Comparison of ENCODE assay signal across 11 mouse cellular contexts in genomic region chr11:95121161-95122099, GRCm38 (mm10). TPM values are rescaled to one million over a fixed set of nuclear protein-coding genes. Genes with fewer than 3 reads are reported as not detected.
DNase-seq lines count a peak whose midpoint lies in the region; ATAC-seq lines count a peak whose summit lies in the region.
"Had no signal": no experiment of that assay in that cellular context is flagged by ENCODE, and none has a peak within 500 bp of the region (broad histone marks: within the 10 kb centered on the region; RNA-seq: fewer than 3 reads in every experiment).

No protein-coding gene starts in this region.

- H3K4me3 ChIP-seq in heart, embryonic 13.5 days: peak overlapping the region; percentile 53
- peak overlapping the region; percentile 53 for H3K4me3 ChIP-seq in embryonic facial prominence, embryonic 12.5 days
- peak overlapping the region; percentile 33 for H3K4me3 ChIP-seq in hindbrain, embryonic 14.5 days (replicated peaks; ENCODE audit: low read length)
- H3K4me3 ChIP-seq in midbrain, embryonic 15.5 days: peak overlapping the region; percentile 25

- no peaks in the 10 kb centered on the region for H3K36me3 ChIP-seq in heart, embryonic 13.5 days
- H3K36me3 ChIP-seq in embryonic facial prominence, embryonic 12.5 days: no peaks in the 10 kb centered on the region; the same call in 1 of the 2 replicates
- no peaks in the 10 kb centered on the region for H3K36me3 ChIP-seq in hindbrain, embryonic 14.5 days (replicated peaks; ENCODE audit: control insufficient read depth, insufficient read depth)
- H3K36me3 ChIP-seq in midbrain, embryonic 15.5 days (replicated peaks): no peaks in the 10 kb centered on the region

- peaks cover 94% of the 10 kb centered on the region for H3K27me3 ChIP-seq in heart, embryonic 13.5 days (replicated peaks)
- peaks cover 84% of the 10 kb centered on the region for H3K27me3 ChIP-seq in embryonic facial prominence, embryonic 12.5 days
- peaks cover 86% of the 10 kb centered on the region for H3K27me3 ChIP-seq in hindbrain, embryonic 14.5 days (ENCODE audit: control insufficient read depth, insufficient read depth, low read length)
- peaks cover 77% of the 10 kb centered on the region for H3K27me3 ChIP-seq in midbrain, embryonic 15.5 days (replicated peaks)

- peak overlapping the region; percentile 80 for H3K4me2 ChIP-seq in heart, embryonic 13.5 days
- peak overlapping the region; percentile 73 for H3K4me2 ChIP-seq in embryonic facial prominence, embryonic 12.5 days (replicated peaks)
- H3K4me2 ChIP-seq in hindbrain, embryonic 14.5 days (replicated peaks): peak overlapping the region; percentile 68
- H3K4me2 ChIP-seq in midbrain, embryonic 15.5 days: peak overlapping the region; percentile 72

- H3K9ac ChIP-seq in heart, embryonic 13.5 days: peak overlapping the region; percentile 73
- peak overlapping the region; percentile 73 for H3K9ac ChIP-seq in embryonic facial prominence, embryonic 12.5 days
- H3K9ac ChIP-seq in hindbrain, embryonic 14.5 days: 0 out of 2 replicates have a peak overlapping the region, but pooled peaks have one; percentile 16
- H3K9ac ChIP-seq in midbrain, embryonic 15.5 days: no peak overlapping the region
- H3K9ac ChIP-seq: liver, embryonic 14.5 days had no signal

- H3K4me1 ChIP-seq in heart, embryonic 13.5 days: peaks cover 29% of the 10 kb centered on the region
- H3K4me1 ChIP-seq in embryonic facial prominence, embryonic 12.5 days: peaks cover 29% of the 10 kb centered on the region
- peaks cover 19% of the 10 kb centered on the region; the same call in 1 of the 2 replicates for H3K4me1 ChIP-seq in hindbrain, embryonic 14.5 days (replicated peaks; ENCODE audit: control insufficient read depth, insufficient read depth, low read length)
- H3K4me1 ChIP-seq in midbrain, embryonic 15.5 days: peaks cover 32% of the 10 kb centered on the region

- ATAC-seq in heart, embryonic 13.5 days (ENCODE audit: extremely low read depth, insufficient number of reproducible peaks, low FRiP score, low TSS enrichment): no peak
- ATAC-seq in embryonic facial prominence, embryonic 12.5 days (ENCODE audit: insufficient number of reproducible peaks, insufficient read depth, low FRiP score, low TSS enrichment): no peak
- no peak for ATAC-seq in hindbrain, embryonic 14.5 days (ENCODE audit: low FRiP score)
- no peak for ATAC-seq in midbrain, embryonic 15.5 days (replicated peaks)
- ATAC-seq in erythroid progenitor cell, adult 5-6 weeks (replicated peaks; ENCODE audit: low FRiP score, poor library complexity, severe bottlenecking): no peak

- no peak overlapping the region for H3K27ac ChIP-seq in heart, embryonic 13.5 days (replicated peaks)
- H3K27ac ChIP-seq in embryonic facial prominence, embryonic 12.5 days: no peak overlapping the region; the same call in 1 of the 2 replicates
- H3K27ac ChIP-seq in hindbrain, embryonic 14.5 days: no peak overlapping the region
- H3K27ac ChIP-seq in midbrain, embryonic 15.5 days: no peak overlapping the region
- H3K27ac ChIP-seq: liver, embryonic 14.5 days had no signal

- no peaks in the 10 kb centered on the region for H3K9me3 ChIP-seq in heart, embryonic 13.5 days
- H3K9me3 ChIP-seq in embryonic facial prominence, embryonic 12.5 days: no peaks in the 10 kb centered on the region
- no peaks in the 10 kb centered on the region for H3K9me3 ChIP-seq in hindbrain, embryonic 14.5 days (ENCODE audit: control insufficient read depth, low read length)
- H3K9me3 ChIP-seq in midbrain, embryonic 15.5 days: no peaks in the 10 kb centered on the region

- no peak for DNase-seq in heart, adult 8-10 months (ENCODE audit: low spot score)
- DNase-seq in hindbrain, embryonic 14.5 days (ENCODE audit: low spot score): no peak
- no peak for DNase-seq in adipocyte (ENCODE audit: low spot score)
- no peak for DNase-seq in urinary bladder, postnatal 10 days (ENCODE audit: low spot score)

- WGBS in heart, embryonic 13.5 days: 2% methylated on average over 63 of the region's 63 CpGs
- 2% methylated on average over 63 of the region's 63 CpGs for WGBS in embryonic facial prominence, embryonic 12.5 days
- 1% methylated on average over 54 of the region's 63 CpGs for WGBS in hindbrain, embryonic 14.5 days
- WGBS in midbrain, embryonic 15.5 days: 2% methylated on average over 63 of the region's 63 CpGs

RNA-seq across cellular contexts. Expression of gene Dlx3, which starts 1.5 kb away (rescaled TPM):
- 0.17 TPM in 1 of 2 replicates, not detected in the other for polyA plus RNA-seq in heart, embryonic 13.5 days (2015; fragmentation: Nextera tagmentation; extraction: Ambion mirVana)
- not detected for total RNA-seq in heart, adult 8-10 months (2022)
- 20.2 and 21.8 TPM in 2 replicates for polyA plus RNA-seq in embryonic facial prominence, embryonic 12.5 days (2016; fragmentation: Nextera tagmentation; extraction: Ambion mirVana)
- polyA plus RNA-seq in hindbrain, embryonic 14.5 days (2014; fragmentation: Nextera tagmentation; extraction: Ambion mirVana): 0.07 and 0.27 TPM in 2 replicates
- 0.17 and 0.20 TPM in 2 replicates for polyA plus RNA-seq in midbrain, embryonic 15.5 days (2015; fragmentation: Nextera tagmentation; extraction: Ambion mirVana)
- total RNA-seq in erythroid progenitor cell, adult 5-6 weeks (2015; ENCODE audit: low replicate concordance): not detected in 2 replicates
- not detected in 2 replicates for total RNA-seq in erythroid progenitor cell, adult 5-6 weeks (2017; ENCODE audit: low replicate concordance)
- total RNA-seq: common myeloid progenitor, adult 5-6 weeks; MEL had no signal

RNA-seq across cellular contexts. Expression of gene Dlx4, which starts 24.6 kb away (rescaled TPM):
- polyA plus RNA-seq in heart, embryonic 13.5 days (2015; fragmentation: Nextera tagmentation; extraction: Ambion mirVana): 0.06 and 0.08 TPM in 2 replicates
- not detected for total RNA-seq in heart, adult 8-10 months (2022)
- polyA plus RNA-seq in embryonic facial prominence, embryonic 12.5 days (2016; fragmentation: Nextera tagmentation; extraction: Ambion mirVana): 4.9 and 5.7 TPM in 2 replicates
- polyA plus RNA-seq in hindbrain, embryonic 14.5 days (2014; fragmentation: Nextera tagmentation; extraction: Ambion mirVana): not detected in 2 replicates
- not detected in 2 replicates for polyA plus RNA-seq in midbrain, embryonic 15.5 days (2015; fragmentation: Nextera tagmentation; extraction: Ambion mirVana)
- not detected in 2 replicates for total RNA-seq in erythroid progenitor cell, adult 5-6 weeks (2015; ENCODE audit: low replicate concordance)
- total RNA-seq in erythroid progenitor cell, adult 5-6 weeks (2017; ENCODE audit: low replicate concordance): not detected in 2 replicates
- total RNA-seq: common myeloid progenitor, adult 5-6 weeks; MEL had no signal

RNA-seq across cellular contexts. Expression of gene Itga3, which starts 44.8 kb away (rescaled TPM):
- 10.2 and 12.2 TPM in 2 replicates for polyA plus RNA-seq in heart, embryonic 13.5 days (2015; fragmentation: Nextera tagmentation; extraction: Ambion mirVana)
- 10 to 100 TPM in 1 of 4 experiments, 1 to 10 TPM in 3; 9.1 to 10.3 (median 9.8) TPM for total RNA-seq in heart, adult 8-10 months (2022)
- 10.5 and 10.9 TPM in 2 replicates for polyA plus RNA-seq in embryonic facial prominence, embryonic 12.5 days (2016; fragmentation: Nextera tagmentation; extraction: Ambion mirVana)
- 15.6 and 16.9 TPM in 2 replicates for polyA plus RNA-seq in hindbrain, embryonic 14.5 days (2014; fragmentation: Nextera tagmentation; extraction: Ambion mirVana)
- 17.2 and 17.4 TPM in 2 replicates for polyA plus RNA-seq in midbrain, embryonic 15.5 days (2015; fragmentation: Nextera tagmentation; extraction: Ambion mirVana)
- total RNA-seq in erythroid progenitor cell, adult 5-6 weeks (2015; ENCODE audit: low replicate concordance): not detected in 2 replicates
- 0.13 TPM in 1 of 2 replicates, not detected in the other for total RNA-seq in erythroid progenitor cell, adult 5-6 weeks (2017; ENCODE audit: low replicate concordance)
- total RNA-seq: MEL had no signal

Comparison
In these comparisons a context has a peak if more than half of its experiments do, and no peak if none do; other contexts are left out.
1. RNA of gene Dlx3, which starts 1.5 kb away (polyA plus RNA-seq): 20.2 to 21.8 TPM in embryonic facial prominence, embryonic 12.5 days; 0.17 to 0.20 TPM in midbrain, embryonic 15.5 days, 0.07 to 0.27 TPM in hindbrain, embryonic 14.5 days and 0.17 TPM in heart, embryonic 13.5 days; every median in the first group is over 10 times any median in the second.
2. Peak in every context shown above with its lines, with median percentiles within 50 percentile points of each other: H3K4me2 ChIP-seq and H3K4me3 ChIP-seq.